Mouse (Mus musculus): ENCODE results near the gene Trim8.

Gene Trim8

GRCm38 (mm10) chr19:46505646-46506371, 4.3 kb downstream of the Trim8 start:
- no peak for DNase-seq (ENCODE audit: low read depth)

- DNase-seq (ENCODE audit: low read depth), result no peak
Observed at GRCm38 (mm10) chr19:46506372-46506717, 4.8 kb downstream of the Trim8 start.

GRCm38 (mm10) chr19:46507181-46507581, 5.7 kb downstream of the Trim8 start:
- DNase-seq (ENCODE audit: low read depth), result no peak

- DNase-seq (ENCODE audit: low read depth), result no peak
Observed at GRCm38 (mm10) chr19:46507806-46508205, 6.3 kb downstream of the Trim8 start.

GRCm38 (mm10) chr19:46508738-46509137, 7.2 kb downstream of the Trim8 start:
- no peak for DNase-seq (ENCODE audit: low read depth)

GRCm38 (mm10) chr19:46509202-46509601, 7.7 kb downstream of the Trim8 start:
- DNase-seq (ENCODE audit: low read depth), result no peak

GRCm38 (mm10) chr19:46509736-46510135, 8.2 kb downstream of the Trim8 start:
- no peak for DNase-seq (ENCODE audit: low read depth)

GRCm38 (mm10) chr19:46510401-46510800, 8.9 kb downstream of the Trim8 start:
- no peak for DNase-seq (ENCODE audit: low read depth)

GRCm38 (mm10) chr19:46510824-46511223, 9.3 kb downstream of the Trim8 start:
- DNase-seq (ENCODE audit: low read depth), result peak; percentile 84

- DNase-seq (ENCODE audit: low read depth), result peak; percentile 84
Observed at GRCm38 (mm10) chr19:46511263-46511662, 9.8 kb downstream of the Trim8 start.

- no peak for DNase-seq (ENCODE audit: low read depth)
Observed at GRCm38 (mm10) chr19:46514387-46514786, 12.9 kb downstream of the Trim8 start.

- no peak for DNase-seq (ENCODE audit: low read depth)
Observed at GRCm38 (mm10) chr19:46515287-46515821, 13.9 kb downstream of the Trim8 start.

GRCm38 (mm10) chr19:46516667-46517528, 15.4 kb downstream of the Trim8 start:
- peak; percentile 21 for DNase-seq (ENCODE audit: low read depth)

GRCm38 (mm10) chr19:46517529-46518351, 16.2 kb downstream of the Trim8 start:
- DNase-seq (ENCODE audit: low read depth), result no peak

- DNase-seq (ENCODE audit: low read depth), result peak; percentile 57
Observed at GRCm38 (mm10) chr19:46518352-46518787, 16.9 kb downstream of the Trim8 start.

- DNase-seq (ENCODE audit: low read depth), result no peak
Observed at GRCm38 (mm10) chr19:46518828-46519621, 17.5 kb downstream of the Trim8 start.

GRCm38 (mm10) chr19:46521698-46522097, 20.2 kb downstream of the Trim8 start:
- DNase-seq (ENCODE audit: low read depth), result peak; percentile 19

- peak; percentile 43 for DNase-seq (ENCODE audit: low read depth)
Observed at GRCm38 (mm10) chr19:46522433-46523044, 21.0 kb downstream of the Trim8 start.

GRCm38 (mm10) chr19:46523131-46523479, 21.6 kb downstream of the Trim8 start:
- no peak for DNase-seq (ENCODE audit: low read depth)

GRCm38 (mm10) chr19:46523480-46524151, 22.1 kb downstream of the Trim8 start:
- peak; percentile 48 for DNase-seq (ENCODE audit: low read depth)
